Mouse (Mus musculus): ENCODE measurements around the gene Ccdc40.
"Not testable (repeated sequence)": the region's sequence is repeated elsewhere in the genome, so short reads cannot be mapped to it uniquely, and the experiment has no call there.

Gene Ccdc40

GRCm38 (mm10) chr11:119281030-119281429 is 52.7 kb downstream of the Ccdc40 start:
- DNase-seq (ENCODE audit: low read depth, low spot score), result no peak

- DNase-seq (ENCODE audit: low read depth, low spot score), result no peak
Observed at GRCm38 (mm10) chr11:119285791-119286527, 57.6 kb downstream of the Ccdc40 start.

GRCm38 (mm10) chr11:119287207-119287992 is 59.0 kb downstream of the Ccdc40 start:
- peak; percentile 72 for DNase-seq (ENCODE audit: low read depth, low spot score)

- not testable (repeated sequence) for DNase-seq (ENCODE audit: low read depth, low spot score)
Observed at GRCm38 (mm10) chr11:119292861-119293260, 64.5 kb downstream of the Ccdc40 start.

- no peak for DNase-seq (ENCODE audit: low read depth, low spot score)
Observed at GRCm38 (mm10) chr11:119297996-119298395, 69.6 kb downstream of the Ccdc40 start.

GRCm38 (mm10) chr11:119298917-119299316 is 70.5 kb downstream of the Ccdc40 start:
- no peak for DNase-seq (ENCODE audit: low read depth, low spot score)

- DNase-seq (ENCODE audit: low read depth, low spot score), result peak; percentile 99
Observed at GRCm38 (mm10) chr11:119299391-119300245, 71.2 kb downstream of the Ccdc40 start, which contains the start of gene Eif4a3. Eif4a3 (minus strand) TSS chr11:119300089.

- peak; percentile 63 for DNase-seq (ENCODE audit: low read depth, low spot score)
Observed at GRCm38 (mm10) chr11:119300246-119300935, 72.0 kb downstream of the Ccdc40 start.

- DNase-seq (ENCODE audit: low read depth, low spot score), result no peak
Observed at GRCm38 (mm10) chr11:119300986-119301385, 72.6 kb downstream of the Ccdc40 start.

GRCm38 (mm10) chr11:119304904-119305712 is 76.7 kb downstream of the Ccdc40 start:
- peak; percentile 72 for DNase-seq (ENCODE audit: low read depth, low spot score)

GRCm38 (mm10) chr11:119306762-119307657 is 78.6 kb downstream of the Ccdc40 start:
- DNase-seq (ENCODE audit: low read depth, low spot score), result peak; percentile 14

- no peak for DNase-seq (ENCODE audit: low read depth, low spot score)
Observed at GRCm38 (mm10) chr11:119307658-119307867, 79.2 kb downstream of the Ccdc40 start, which contains the start of gene Card14. Card14 (plus strand) TSS chr11:119307768.

- DNase-seq (ENCODE audit: low read depth, low spot score), result no peak
Observed at GRCm38 (mm10) chr11:119307916-119308315, 79.5 kb downstream of the Ccdc40 start.

- no peak for DNase-seq (ENCODE audit: low read depth, low spot score)
Observed at GRCm38 (mm10) chr11:119310621-119311020, 82.2 kb downstream of the Ccdc40 start.

GRCm38 (mm10) chr11:119314252-119314936 is 86.0 kb downstream of the Ccdc40 start:
- no peak for DNase-seq (ENCODE audit: low read depth, low spot score)
